Mouse (Mus musculus) layer of hippocampus, postnatal 10 days (tissue): ENCODE data around the gene Baz1b. TPM values are rescaled to one million over a fixed set of nuclear protein-coding genes. Genes with fewer than 3 reads are reported as not detected.
A peak's percentile ranks its signal among the peaks of the same experiment; 100 is the strongest.

Experiments
- DNase-seq, 2 experiments: peaks; one replicate each; pipeline ENCODE4 v3.0.0; 2021; ENCODE audit warnings: low spot score in 2 of 2
- total RNA-seq, 2 experiments: library from RNA; stranded (reverse); gene quantifications; 2 replicates each; pipeline ENCODE4 v1.2.3; 2021

The Baz1b gene
- total RNA-seq, 2 experiments from 2014 or later = 47.8 to 51.1 TPM

DNA sequence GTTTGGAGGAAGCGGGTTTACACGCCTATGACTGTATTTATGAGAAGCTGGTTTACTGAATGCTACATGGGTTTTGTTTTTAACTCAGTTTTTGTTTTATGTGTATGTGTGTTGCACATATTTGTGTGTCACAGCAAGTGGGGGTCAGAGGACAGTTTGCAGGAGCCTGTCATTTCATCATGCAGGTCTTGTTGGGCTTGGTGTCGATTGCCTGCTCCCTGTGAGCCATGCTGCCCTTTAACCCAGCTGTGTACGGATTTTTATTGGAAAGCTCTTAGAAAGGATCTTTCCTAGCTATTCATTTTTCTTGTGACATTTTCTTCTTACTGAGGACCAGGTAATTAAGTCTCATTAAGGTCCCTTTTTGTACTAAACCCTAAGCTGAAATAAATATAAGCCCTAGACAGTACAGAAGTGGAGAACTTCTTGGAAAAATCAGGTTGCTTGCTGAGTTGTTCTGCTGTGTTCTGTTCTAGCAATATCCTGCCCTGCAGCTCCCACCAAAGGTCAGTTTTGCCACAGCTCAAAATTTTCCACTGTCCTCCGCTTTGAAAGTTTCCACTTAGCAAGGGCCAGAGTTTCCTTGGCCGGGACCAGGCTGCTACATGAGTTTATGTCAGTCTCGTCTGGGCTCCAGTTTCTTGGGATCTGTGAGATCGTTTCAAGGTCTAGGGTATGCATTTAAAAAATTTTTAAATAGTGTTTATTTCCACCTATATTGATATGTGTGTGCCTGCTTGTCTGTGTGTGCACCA lies 46.3 kb downstream of the Baz1b start:
- DNase-seq = no peak

GRCm38 (mm10) chr5:135236571-135236970 lies 49.5 kb downstream of the Baz1b start:
- DNase-seq = peak; percentile 76 to 81

DNA sequence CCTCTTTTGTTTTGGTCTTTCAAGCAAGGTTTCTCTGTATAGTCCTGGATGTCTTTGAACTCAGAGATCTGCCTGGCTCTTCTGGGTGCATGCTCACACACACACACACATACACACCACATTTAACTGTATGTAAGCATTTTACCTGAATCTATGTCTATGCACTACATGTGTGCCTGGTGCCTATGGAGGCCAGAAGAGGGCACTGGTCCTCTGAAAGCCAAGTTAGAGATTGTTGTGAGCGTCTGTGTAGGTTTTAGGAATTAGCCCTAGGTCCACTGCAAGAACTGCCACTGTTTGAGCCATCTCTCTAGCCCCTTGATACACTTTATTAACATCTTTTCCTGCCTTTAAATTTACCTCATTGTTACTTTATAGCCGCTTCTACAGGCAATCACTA lies 51.8 kb downstream of the Baz1b start:
- DNase-seq = no peak

- DNase-seq = no peak
Observed at GRCm38 (mm10) chr5:135241474-135241873, 54.4 kb downstream of the Baz1b start.

DNA sequence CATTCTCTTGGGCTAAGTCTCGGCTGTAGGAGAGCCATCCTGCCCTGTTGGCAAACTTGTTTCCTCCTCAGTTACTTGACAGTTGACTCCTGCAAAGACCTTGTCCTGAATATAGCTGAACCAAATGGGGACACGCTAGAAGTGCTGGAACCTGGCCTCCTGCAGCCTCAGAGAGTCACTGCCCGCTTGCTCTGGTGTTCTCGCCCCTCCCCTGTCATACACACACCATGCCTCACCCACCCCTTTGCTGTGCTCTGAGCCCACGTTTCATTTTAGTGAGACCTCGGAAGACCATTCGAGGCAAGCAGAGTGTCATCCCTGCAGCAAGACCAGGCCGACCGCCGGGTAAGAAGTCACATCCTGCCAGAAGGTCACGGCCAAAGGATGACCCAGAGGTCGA lies 55.1 kb downstream of the Baz1b start:
- DNase-seq = no peak

- peak; percentile 25 to 40 for DNase-seq
Observed at GRCm38 (mm10) chr5:135242608-135243007, 55.5 kb downstream of the Baz1b start.

DNA sequence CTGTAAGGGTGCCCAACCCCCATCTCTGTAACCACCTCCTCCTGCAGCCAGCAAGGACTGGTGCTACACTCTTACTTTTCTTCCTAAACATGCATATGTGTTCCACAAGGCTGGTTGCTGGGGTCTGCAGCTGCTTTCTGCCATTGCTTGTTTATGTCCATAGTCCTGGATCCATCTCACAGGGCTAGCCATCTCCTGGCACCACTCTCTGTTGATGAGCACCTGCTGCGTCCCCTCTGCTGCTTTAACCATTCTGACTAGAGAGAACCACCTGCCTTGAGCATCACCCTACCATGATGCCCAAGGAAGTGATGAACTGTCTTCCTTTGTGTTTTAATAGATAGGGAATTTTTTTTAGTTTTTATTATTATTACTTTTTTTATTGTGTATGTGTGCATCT lies 56.1 kb downstream of the Baz1b start:
- DNase-seq = no peak

- no peak for DNase-seq
Observed at GRCm38 (mm10) chr5:135246531-135246930, 59.5 kb downstream of the Baz1b start.

GRCm38 (mm10) chr5:135247337-135247736 lies 60.3 kb downstream of the Baz1b start:
- DNase-seq = no peak

DNA sequence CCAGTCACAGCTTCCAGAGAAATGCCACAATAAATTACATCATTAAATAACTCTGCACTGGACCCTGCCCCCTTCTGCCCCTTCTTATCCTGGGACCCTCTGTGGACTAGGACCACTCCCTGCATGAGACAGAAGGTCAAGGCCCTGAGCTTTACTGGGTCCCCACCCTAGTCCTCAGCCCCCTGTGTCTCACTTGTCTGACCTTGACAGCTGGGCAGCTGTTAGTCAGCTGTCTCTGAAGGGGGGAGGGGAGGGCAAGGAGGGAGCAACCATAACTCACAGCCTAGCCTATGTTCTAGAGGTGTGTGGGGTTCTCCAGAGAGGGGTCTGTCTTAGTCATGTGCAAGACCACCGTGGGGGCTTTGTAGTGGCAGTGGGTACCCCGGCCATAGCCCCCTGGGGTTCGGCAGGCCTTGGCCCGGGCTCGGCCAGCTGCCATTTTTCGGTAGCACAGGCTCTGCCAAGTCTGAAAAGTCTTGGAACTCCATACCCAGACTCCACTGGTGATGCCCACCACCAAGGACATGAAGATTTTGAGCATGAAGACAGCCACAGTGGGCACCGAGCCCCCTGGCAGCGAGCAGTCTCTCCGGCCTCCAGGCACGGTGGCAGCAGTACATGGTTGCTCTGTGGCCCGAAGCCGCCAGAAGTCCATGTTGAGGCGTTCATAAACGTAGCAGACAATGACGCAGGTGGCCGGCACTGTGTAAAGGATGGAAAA lies 62.1 kb downstream of the Baz1b start:
- peak in 1 of 2 experiments; percentile 38 for DNase-seq

DNA sequence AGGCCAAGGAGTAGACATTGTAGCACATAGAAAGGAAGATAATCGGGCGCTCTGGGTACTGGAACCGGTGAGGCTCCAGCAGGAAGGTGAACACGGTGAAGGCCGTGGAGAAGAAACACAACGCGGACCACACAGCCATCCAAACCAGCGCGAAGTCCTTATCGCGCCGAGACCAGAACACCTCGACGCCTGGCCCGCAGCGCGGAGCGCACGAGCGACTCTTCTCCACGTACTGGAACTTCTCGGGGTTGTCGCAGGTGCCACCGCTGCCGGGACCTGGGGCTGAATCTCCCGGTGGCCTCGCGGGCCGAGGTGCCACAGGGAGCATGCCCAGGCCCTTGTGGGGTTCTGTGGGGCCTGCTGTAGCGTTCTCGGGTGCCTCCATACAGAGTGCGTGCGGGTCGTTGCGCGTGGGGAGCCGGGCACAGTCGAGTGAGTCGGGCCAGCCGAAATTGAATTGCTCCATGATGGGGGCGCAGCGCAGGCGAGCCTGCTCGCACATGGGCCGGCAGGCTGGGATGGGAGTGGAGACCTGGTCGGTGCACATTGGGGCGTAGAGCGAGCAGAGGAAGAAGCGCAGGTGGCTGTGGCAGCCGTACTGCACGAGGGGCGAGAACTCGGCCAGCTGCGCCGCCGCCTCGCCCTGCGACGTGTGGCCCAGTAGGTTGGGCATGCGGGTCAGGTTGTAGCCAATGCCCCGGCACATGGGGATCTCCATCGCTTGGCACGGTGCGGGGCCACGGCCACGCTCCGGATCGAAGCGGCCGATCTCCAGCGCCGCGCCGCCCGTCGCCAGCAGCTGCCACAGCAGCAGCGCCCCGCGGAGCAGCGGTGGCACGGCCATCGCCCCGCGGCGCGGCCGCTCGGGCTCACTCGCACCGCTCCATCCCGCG lies 63.4 kb downstream of the Baz1b start:
- DNase-seq = peak; percentile 38 to 41

DNA sequence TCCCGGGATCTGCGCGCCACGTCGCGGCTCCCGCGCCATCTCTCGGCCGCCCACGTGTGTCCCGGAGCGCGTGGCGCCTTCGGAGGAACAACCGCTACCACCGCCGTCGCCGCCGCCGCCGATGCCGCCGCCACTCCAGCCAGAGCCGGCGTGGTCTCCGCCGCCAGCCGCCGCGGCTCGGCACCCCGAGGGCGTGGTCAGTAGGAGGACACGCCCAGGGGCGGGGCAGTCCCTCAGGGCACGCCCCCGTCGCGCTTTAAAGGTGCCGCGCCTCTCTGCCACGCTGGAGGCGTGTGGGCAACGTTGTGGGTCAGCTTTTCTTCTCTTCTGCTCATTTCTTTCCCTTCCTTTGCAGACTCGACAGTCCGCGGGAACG lies 64.0 kb downstream of the Baz1b start, which contains the start of gene Fzd9:
Fzd9 (minus strand) TSS at position 152 of the 376 bp plus-strand sequence.
- DNase-seq = peak; percentile 90 to 94

DNA sequence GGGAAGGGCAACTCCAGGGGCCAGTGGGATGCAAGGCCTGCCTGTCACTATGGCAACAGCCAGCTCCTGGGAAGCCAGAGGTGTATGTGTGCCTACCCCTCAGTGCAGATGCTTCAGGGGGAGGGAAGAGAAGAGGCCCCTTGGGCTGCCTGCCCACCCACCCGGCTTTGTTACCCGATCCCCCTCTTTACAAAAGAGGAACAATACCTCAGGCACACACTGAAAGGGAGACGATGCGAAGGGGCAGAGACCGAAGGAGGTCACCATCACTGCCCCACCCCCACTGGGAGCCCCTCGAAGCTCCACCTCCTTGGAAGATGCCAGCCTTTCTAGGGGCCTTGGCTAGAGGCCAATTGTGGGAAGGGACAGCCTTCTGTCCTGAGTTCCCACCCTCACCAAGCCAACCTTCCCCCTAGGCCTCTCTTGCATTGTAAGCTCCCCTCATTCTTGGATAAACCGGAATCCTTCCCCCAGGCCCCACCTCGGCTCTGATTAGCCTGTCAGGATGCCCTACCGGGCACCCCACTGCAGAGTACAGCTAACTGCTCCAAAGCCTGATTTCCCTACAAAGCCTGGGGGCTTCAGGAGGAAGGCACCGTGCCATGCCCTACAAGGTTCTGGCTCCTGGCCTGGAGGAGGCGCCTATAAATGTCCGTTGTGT lies 66.8 kb downstream of the Baz1b start:
- no peak for DNase-seq

- DNase-seq = no peak
Observed at GRCm38 (mm10) chr5:135256166-135256565, 69.1 kb downstream of the Baz1b start.

- DNase-seq = no peak
Observed at GRCm38 (mm10) chr5:135257559-135257958, 70.5 kb downstream of the Baz1b start.

DNA sequence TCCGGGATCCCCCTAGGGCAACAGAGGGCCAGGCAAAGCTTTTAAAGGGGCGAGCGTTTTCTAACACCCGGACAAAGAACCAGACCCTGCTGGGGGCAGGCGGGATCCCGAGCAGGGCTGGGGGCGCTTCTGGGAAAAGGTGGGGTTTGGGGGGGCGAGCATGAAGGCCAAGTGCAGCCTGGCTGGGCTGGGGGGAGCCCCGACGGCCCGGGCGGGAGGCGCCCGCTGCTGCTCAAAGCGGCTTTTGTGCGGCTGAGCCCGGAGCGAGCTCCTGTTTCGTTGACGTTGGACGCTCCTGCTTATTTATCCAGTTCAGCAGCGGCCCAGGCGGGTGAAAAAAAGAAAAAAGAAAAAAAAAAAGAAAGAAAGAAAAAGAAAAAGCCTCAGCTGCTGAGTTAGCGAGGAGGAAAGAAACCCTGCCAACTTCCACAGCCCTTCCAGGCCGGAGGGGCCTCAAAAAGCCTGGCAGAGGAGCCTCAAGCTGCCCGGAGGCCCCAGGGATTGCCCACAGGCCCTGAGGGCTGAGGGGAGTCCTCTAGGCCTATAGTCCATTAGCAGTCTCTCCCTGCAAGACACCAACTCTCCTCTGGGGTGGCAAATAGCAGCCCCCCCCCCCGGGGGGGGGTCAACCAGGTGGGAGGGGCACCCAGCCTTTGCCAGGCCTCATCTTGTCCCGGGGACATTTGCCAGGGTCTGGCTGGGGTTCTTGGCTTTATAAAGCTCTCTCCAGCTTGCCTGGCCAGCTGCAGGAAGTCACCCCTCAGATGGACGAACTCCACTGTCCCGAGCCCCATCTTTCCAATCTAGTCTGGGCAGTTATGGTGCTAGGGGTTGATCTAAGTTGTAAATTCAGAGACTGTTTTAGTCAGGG lies 71.5 kb downstream of the Baz1b start:
- peak; percentile 48 to 64 for DNase-seq

- peak; percentile 55 to 67 for DNase-seq
Observed at GRCm38 (mm10) chr5:135263866-135264503, 76.9 kb downstream of the Baz1b start.

GRCm38 (mm10) chr5:135264548-135264947 lies 77.5 kb downstream of the Baz1b start:
- no peak for DNase-seq

DNA sequence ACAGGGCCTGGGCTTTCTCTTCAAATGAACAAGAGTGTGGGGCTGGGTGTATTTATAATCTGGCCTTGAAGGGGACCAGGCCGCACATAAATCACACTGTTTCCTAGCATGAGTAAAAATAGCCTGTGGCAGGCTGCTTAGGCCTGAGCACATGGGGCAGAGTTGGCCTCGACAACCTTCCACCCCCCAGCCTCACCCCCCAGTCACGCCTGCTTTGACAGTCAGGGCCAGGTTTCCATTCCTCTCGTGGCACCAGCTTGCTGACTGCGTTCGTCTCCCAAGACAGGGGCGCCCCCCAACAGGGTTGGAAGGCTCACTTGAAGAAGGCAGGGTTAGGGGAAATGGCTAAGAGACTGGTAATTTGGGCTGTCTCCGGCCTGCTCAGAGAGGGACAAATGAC lies 82.4 kb downstream of the Baz1b start:
- no peak for DNase-seq

DNA sequence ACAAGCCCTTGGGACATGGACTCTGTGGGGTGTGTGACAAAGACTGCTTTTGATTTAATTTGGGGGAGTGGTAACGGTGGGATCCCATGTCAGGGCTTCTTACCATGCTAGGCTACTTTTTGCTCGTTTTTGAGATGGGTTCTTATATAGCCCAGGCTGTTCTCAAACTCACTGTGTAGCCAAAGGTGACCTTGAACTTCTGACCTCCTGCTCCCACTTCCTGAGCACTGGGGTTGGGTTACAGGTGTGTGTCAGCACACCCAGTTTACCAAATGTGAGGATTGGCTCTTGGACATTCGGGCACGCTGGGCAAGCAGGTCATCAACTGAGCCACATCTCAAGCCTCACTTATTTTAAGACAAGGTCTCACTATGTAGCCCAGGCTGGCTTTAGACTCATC lies 83.3 kb downstream of the Baz1b start:
- DNase-seq = no peak
